In genomic region chr11:108341783-108342182, GRCm38 (mm10) we compare ENCODE assay signal across 9 mouse cellular contexts. TPM values are rescaled to one million over a fixed set of nuclear protein-coding genes. Genes with fewer than 3 reads are reported as not detected.
DNase-seq lines count a peak whose midpoint lies in the region; ATAC-seq and TF ChIP-seq lines count a peak whose summit lies in the region.
"Had no signal": no experiment of that assay in that cellular context is flagged by ENCODE, and none has a peak within 500 bp of the region (broad histone marks: within the 10 kb centered on the region; RNA-seq: fewer than 3 reads in every experiment).

No protein-coding gene starts in this region.

- no peaks in the 10 kb centered on the region for H3K9me3 ChIP-seq in midbrain, embryonic 11.5 days (ENCODE audit: control insufficient read depth, low read length)
- H3K9me3 ChIP-seq in midbrain, embryonic 10.5 days (replicated peaks) = no peaks in the 10 kb centered on the region
- no peaks in the 10 kb centered on the region for H3K9me3 ChIP-seq in limb, embryonic 14.5 days (ENCODE audit: control insufficient read depth, low read length)
- H3K9me3 ChIP-seq in stomach, embryonic 14.5 days (ENCODE audit: control insufficient read depth, low read depth, low read length) = no peaks in the 10 kb centered on the region

- H3K4me1 ChIP-seq in cerebellum, adult 2 months (ENCODE audit: control insufficient read depth, insufficient read depth, low read length) = no peaks in the 10 kb centered on the region
- peaks cover 8% of the 10 kb centered on the region for H3K4me1 ChIP-seq in midbrain, embryonic 11.5 days (ENCODE audit: control insufficient read depth, insufficient read depth, low read length)
- peaks cover 35% of the 10 kb centered on the region for H3K4me1 ChIP-seq in midbrain, embryonic 10.5 days
- H3K4me1 ChIP-seq in limb, embryonic 14.5 days (ENCODE audit: control insufficient read depth, insufficient read depth, low read length) = peaks cover 4% of the 10 kb centered on the region; the same call in 1 of the 2 replicates
- peaks cover 3% of the 10 kb centered on the region; the same call in 1 of the 2 replicates for H3K4me1 ChIP-seq in stomach, embryonic 14.5 days (ENCODE audit: control insufficient read depth, insufficient read depth, low read length)

- H3K27ac ChIP-seq in cerebellum, adult 2 months (ENCODE audit: insufficient read depth, low read length) = no peak overlapping the region
- no peak overlapping the region for H3K27ac ChIP-seq in midbrain, embryonic 11.5 days (ENCODE audit: low read depth, low read length)
- H3K27ac ChIP-seq in midbrain, embryonic 10.5 days (replicated peaks) = no peak overlapping the region
- H3K27ac ChIP-seq in limb, embryonic 14.5 days (replicated peaks; ENCODE audit: low read depth, low read length) = no peak overlapping the region
- H3K27ac ChIP-seq in stomach, embryonic 14.5 days (ENCODE audit: low read length) = no peak overlapping the region

- H3K9ac ChIP-seq in midbrain, embryonic 11.5 days (ENCODE audit: low read length) = no peak overlapping the region
- no peak overlapping the region for H3K9ac ChIP-seq in limb, embryonic 14.5 days (ENCODE audit: low read depth, low read length, severe bottlenecking)
- H3K9ac ChIP-seq in stomach, embryonic 14.5 days (replicated peaks; ENCODE audit: low read depth, low read length) = no peak overlapping the region

- no peaks in the 10 kb centered on the region for H3K36me3 ChIP-seq in midbrain, embryonic 11.5 days (ENCODE audit: control insufficient read depth, insufficient read depth, low read length)
- H3K36me3 ChIP-seq in midbrain, embryonic 10.5 days = no peaks in the 10 kb centered on the region
- H3K36me3 ChIP-seq in limb, embryonic 14.5 days (ENCODE audit: control insufficient read depth, insufficient read depth, low read length) = no peaks in the 10 kb centered on the region
- no peaks in the 10 kb centered on the region for H3K36me3 ChIP-seq in stomach, embryonic 14.5 days (ENCODE audit: control insufficient read depth, insufficient read depth, low read length)

- no peak for DNase-seq in cerebellum, adult 2 months
- no peak for DNase-seq in cerebellum, postnatal 10 days
- peak; percentile 89 for DNase-seq in midbrain, embryonic 11.5 days (ENCODE audit: low spot score, missing footprints)
- DNase-seq in midbrain, embryonic 10.5 days (ENCODE audit: low spot score) = no peak
- DNase-seq in limb, embryonic 14.5 days (ENCODE audit: low spot score) = no peak
- no peak for DNase-seq in gastrocnemius, postnatal 10 days
- DNase-seq in left cerebral cortex, adult 11 months (ENCODE audit: low spot score) = no peak

- H3K27me3 ChIP-seq in cerebellum, adult 2 months (ENCODE audit: control insufficient read depth, insufficient read depth, low read length) = no peaks in the 10 kb centered on the region
- H3K27me3 ChIP-seq in midbrain, embryonic 11.5 days (ENCODE audit: control insufficient read depth, insufficient read depth, low read length) = peaks cover 12% of the 10 kb centered on the region; the same call in 1 of the 2 replicates
- peaks cover 59% of the 10 kb centered on the region for H3K27me3 ChIP-seq in midbrain, embryonic 10.5 days (ENCODE audit: low read depth, poor library complexity, severe bottlenecking)
- no peaks in the 10 kb centered on the region for H3K27me3 ChIP-seq in limb, embryonic 14.5 days (ENCODE audit: control insufficient read depth, insufficient read depth, low read length)
- H3K27me3 ChIP-seq in stomach, embryonic 14.5 days (ENCODE audit: control insufficient read depth, insufficient read depth, low read length) = no peaks in the 10 kb centered on the region

- 65% methylated on average over 8 of the region's 8 CpGs for WGBS in cerebellum, adult 2 months
- whole genome bisulfite sequencing in midbrain, embryonic 11.5 days = 47% methylated on average over 8 of the region's 8 CpGs
- 54% methylated on average over 8 of the region's 8 CpGs for WGBS in midbrain, embryonic 10.5 days
- 40% methylated on average over 8 of the region's 8 CpGs for WGBS in limb, embryonic 14.5 days
- 58% methylated on average over 8 of the region's 8 CpGs for WGBS in stomach, embryonic 14.5 days

- ATAC-seq in midbrain, embryonic 11.5 days (ENCODE audit: low FRiP score) = no peak
- no peak for ATAC-seq in limb, embryonic 14.5 days (ENCODE audit: low FRiP score, low read depth)
- ATAC-seq in stomach, embryonic 14.5 days (ENCODE audit: insufficient number of reproducible peaks, insufficient read depth, low FRiP score, low read depth) = no peak

- TF ChIP-seq CTCF in cerebellum, adult 2 months (IDR thresholded peaks at IDR 0.05; ENCODE audit: borderline replicate concordance, insufficient read depth, low read depth, low read length) = no peak

- TF ChIP-seq POLR2A in cerebellum, adult 2 months (IDR thresholded peaks at IDR 0.05; ENCODE audit: borderline replicate concordance, insufficient read depth, low read length) = no peak
- TF ChIP-seq POLR2A in limb, embryonic 14.5 days (IDR thresholded peaks at IDR 0.05; ENCODE audit: borderline replicate concordance, extremely low read depth, insufficient read depth, insufficient read length) = no peak

- no peak overlapping the region for H3K4me2 ChIP-seq in midbrain, embryonic 11.5 days
- peak overlapping the region; percentile 99 for H3K4me2 ChIP-seq in limb, embryonic 14.5 days (replicated peaks; ENCODE audit: low read depth, low read length, severe bottlenecking)
- peak overlapping the region; percentile 100; the same call in 1 of the 2 replicates for H3K4me2 ChIP-seq in stomach, embryonic 14.5 days (replicated peaks; ENCODE audit: low read depth, low read length)

- H3K4me3 ChIP-seq in cerebellum, adult 2 months (replicated peaks; ENCODE audit: insufficient read depth, low read depth, low read length) = peak overlapping the region; percentile 24
- H3K4me3 ChIP-seq in midbrain, embryonic 11.5 days (ENCODE audit: low read depth, low read length) = no peak overlapping the region
- H3K4me3 ChIP-seq in midbrain, embryonic 10.5 days = no peak overlapping the region
- H3K4me3 ChIP-seq in limb, embryonic 14.5 days (replicated peaks; ENCODE audit: low read length) = peak overlapping the region; percentile 78
- peak overlapping the region; percentile 80; the same call in 1 of the 2 replicates for H3K4me3 ChIP-seq in stomach, embryonic 14.5 days (ENCODE audit: low read depth, low read length)

RNA-seq across cellular contexts. Expression of gene Apoh, which starts 1.4 kb away (rescaled TPM):
- 0.82 and 1.5 TPM in 2 replicates for polyA plus RNA-seq in cerebellum, adult 2 months (2012; rRNA removed)
- not detected in 2 replicates for polyA plus RNA-seq in midbrain, embryonic 11.5 days (2014; fragmentation: Nextera tagmentation; extraction: Ambion mirVana)
- not detected in 2 replicates for polyA plus RNA-seq in midbrain, embryonic 10.5 days (2016; fragmentation: Nextera tagmentation; extraction: Ambion mirVana)
- polyA plus RNA-seq in limb, embryonic 14.5 days (2012; rRNA removed) = 0.35 and 1.6 TPM in 2 replicates
- polyA plus RNA-seq in limb, embryonic 14.5 days (2014; fragmentation: Nextera tagmentation; extraction: Ambion mirVana) = not detected in 2 replicates
- polyA plus RNA-seq in stomach, embryonic 14.5 days (2014; fragmentation: Nextera tagmentation; extraction: Ambion mirVana) = 0.28 and 0.69 TPM in 2 replicates
- total RNA-seq in gastrocnemius, postnatal 10 days (2021) = 1 to 10 TPM; 1.1 to 2.5 TPM
- total RNA-seq: neutrophil, adult 5-6 weeks had no signal

RNA-seq across cellular contexts. Expression of gene Prkca, which starts 1.9 kb away (rescaled TPM):
- polyA plus RNA-seq in cerebellum, adult 2 months (2012; rRNA removed) = 16.8 and 19.0 TPM in 2 replicates
- polyA plus RNA-seq in midbrain, embryonic 11.5 days (2014; fragmentation: Nextera tagmentation; extraction: Ambion mirVana) = 3.3 and 4.5 TPM in 2 replicates
- 2.5 and 2.6 TPM in 2 replicates for polyA plus RNA-seq in midbrain, embryonic 10.5 days (2016; fragmentation: Nextera tagmentation; extraction: Ambion mirVana)
- 9.7 and 16.3 TPM in 2 replicates for polyA plus RNA-seq in limb, embryonic 14.5 days (2012; rRNA removed)
- 9.0 and 10.0 TPM in 2 replicates for polyA plus RNA-seq in limb, embryonic 14.5 days (2014; fragmentation: Nextera tagmentation; extraction: Ambion mirVana)
- polyA plus RNA-seq in stomach, embryonic 14.5 days (2014; fragmentation: Nextera tagmentation; extraction: Ambion mirVana) = 8.6 and 9.1 TPM in 2 replicates
- 10 to 100 TPM; 47.6 to 51.0 TPM for total RNA-seq in gastrocnemius, postnatal 10 days (2021)

Comparison
In these comparisons a context has a peak if more than half of its experiments do, and no peak if none do; other contexts are left out.
1. H3K4me3 ChIP-seq: peak in cerebellum, adult 2 months (single experiment), limb, embryonic 14.5 days (single experiment) and stomach, embryonic 14.5 days (single experiment); none in midbrain, embryonic 11.5 days (single experiment) and midbrain, embryonic 10.5 days (single experiment).